Mouse (Mus musculus): ENCODE data around the gene Dbi. TPM values are rescaled to one million over a fixed set of nuclear protein-coding genes. Genes with fewer than 3 reads are reported as not detected.

Dbi gene
- total and polyA plus RNA-seq, 2 experiments from 2014 or later: 540 to 1,809 TPM

DNA sequence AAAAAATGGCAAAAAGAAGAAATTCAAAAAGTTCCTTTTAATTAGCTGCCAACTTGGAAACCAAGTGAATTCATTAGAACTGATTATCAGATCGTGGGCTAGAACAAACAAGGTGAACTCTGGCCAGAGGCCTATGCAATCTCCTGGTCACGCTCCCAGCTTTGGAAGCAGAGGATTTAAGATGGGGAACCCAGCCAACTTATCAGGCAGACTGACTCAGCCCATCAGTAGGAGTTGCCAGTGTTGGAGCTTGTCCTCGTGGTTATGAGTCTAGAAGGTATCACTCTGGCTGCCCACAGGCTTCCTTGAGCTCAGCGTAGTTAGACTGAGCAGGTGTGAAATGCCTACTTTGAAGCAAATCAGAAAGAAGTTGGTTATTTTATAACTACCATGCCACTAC lies 4.0 kb upstream of the Dbi start:
- Histone ChIP-seq H3K36me3 (ENCODE audit: insufficient read depth, low read length) (no peaks in the 10 kb centered on the region), H3K9me3 (ENCODE audit: low read length) (no peaks in the 10 kb centered on the region), H3K4me2 (ENCODE audit: low read depth, low read length, poor library complexity, severe bottlenecking) (no peak overlapping the region), H3K27ac (ENCODE audit: low read depth, low read length) (no peak overlapping the region), H3K4me3 (ENCODE audit: low read depth, low read length) (no peak overlapping the region), H3K9ac (replicated peaks; ENCODE audit: low read length, poor library complexity, severe bottlenecking) (no peak overlapping the region), H3K27me3 (ENCODE audit: insufficient read depth, low read length) (no peaks in the 10 kb centered on the region), H3K4me1 (ENCODE audit: insufficient read depth, low read length) (0 out of 2 replicates have a peak, but pooled peaks cover 3% of the 10 kb centered on the region)
- DNase-seq (ENCODE audit: low spot score): no peak
- WGBS: 76% methylated on average over 4 of the region's 4 CpGs
- no peak for ATAC-seq (ENCODE audit: low FRiP score)
- no peak for TF ChIP-seq CTCF (IDR thresholded peaks at IDR 0.05)

DNA sequence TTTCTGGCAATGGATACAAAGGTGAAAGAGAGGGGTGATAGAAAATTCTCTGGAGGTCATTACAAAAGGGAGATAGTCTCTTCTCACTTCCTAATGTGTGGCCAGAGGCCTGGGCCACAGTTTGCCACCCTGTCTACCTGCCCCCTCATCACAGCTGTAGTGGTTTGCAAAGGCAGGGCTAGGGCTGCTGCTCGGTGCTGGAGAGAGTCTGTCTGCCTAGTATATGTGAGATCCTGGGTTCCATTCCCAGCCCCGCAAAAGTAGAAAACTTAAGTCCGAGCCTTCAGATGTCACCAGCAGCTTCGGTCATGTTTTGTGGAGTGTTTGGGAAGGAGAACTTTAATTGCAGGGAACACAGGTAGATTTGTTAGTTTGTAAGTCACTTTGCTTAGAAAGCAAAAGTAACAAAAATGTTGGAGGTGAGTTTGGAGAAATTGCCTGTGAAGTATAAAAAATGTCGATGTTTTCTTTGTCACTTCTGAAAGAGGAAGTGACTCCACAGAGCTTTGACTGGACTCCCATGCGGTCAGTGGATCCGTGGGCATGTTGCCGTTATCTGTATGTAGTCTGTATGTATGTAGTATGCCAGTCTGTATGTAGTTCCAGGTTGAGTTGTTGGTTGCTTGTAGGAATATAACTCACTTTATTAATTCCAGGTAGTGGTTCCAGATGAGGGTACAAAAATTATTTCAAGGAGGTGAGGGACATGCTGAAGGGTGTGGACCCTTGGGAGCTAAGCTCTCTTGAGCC lies 1.9 kb upstream of the Dbi start:
- Histone ChIP-seq H3K9me3 (ENCODE audit: low read length) (no peaks in the 10 kb centered on the region), H3K4me1 (ENCODE audit: insufficient read depth, low read length) (0 out of 2 replicates have a peak, but pooled peaks cover 8% of the 10 kb centered on the region), H3K27me3 (ENCODE audit: insufficient read depth, low read length) (no peaks in the 10 kb centered on the region), H3K4me2 (ENCODE audit: low read depth, low read length, poor library complexity, severe bottlenecking) (no peak overlapping the region), H3K27ac (ENCODE audit: low read depth, low read length) (no peak overlapping the region), H3K36me3 (ENCODE audit: insufficient read depth, low read length) (no peaks in the 10 kb centered on the region), H3K4me3 (ENCODE audit: low read depth, low read length) (no peak overlapping the region), H3K9ac (replicated peaks; ENCODE audit: low read length, poor library complexity, severe bottlenecking) (no peak overlapping the region)
- ATAC-seq (ENCODE audit: low FRiP score): no peak
- WGBS: 97% methylated on average over 8 of the region's 8 CpGs
- no peak for TF ChIP-seq CTCF (IDR thresholded peaks at IDR 0.05)
- DNase-seq (ENCODE audit: low spot score): no peak

DNA sequence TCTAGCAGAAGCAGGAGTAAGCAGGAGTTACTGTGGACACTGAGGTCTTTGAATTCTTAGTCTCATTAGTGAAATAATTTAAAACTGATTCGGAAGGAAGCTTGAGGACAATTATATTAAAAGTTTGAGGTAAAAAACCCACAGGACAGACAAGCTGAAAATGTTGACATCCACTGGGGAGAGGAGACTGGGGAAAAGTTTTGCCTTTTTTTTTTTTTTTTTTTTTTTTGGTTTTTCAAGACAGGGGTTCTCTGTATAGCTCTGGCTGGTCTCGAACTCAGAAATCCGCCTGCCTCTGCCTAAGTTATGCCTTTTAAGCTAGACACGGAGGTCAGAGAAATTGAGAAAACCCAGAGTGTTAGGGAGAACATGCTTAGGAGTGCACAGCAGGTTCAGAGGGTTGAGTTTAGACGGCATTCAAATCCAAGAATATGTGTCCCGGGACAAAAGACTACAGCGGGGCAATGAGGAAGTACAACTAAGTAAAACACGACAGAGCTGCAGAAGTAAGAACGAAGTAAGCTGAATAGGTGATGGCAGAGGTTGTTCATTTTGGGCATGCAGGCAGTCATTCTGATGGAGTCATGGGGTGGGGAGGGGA lies 1.2 kb upstream of the Dbi start:
- Histone ChIP-seq H3K9me3 (ENCODE audit: low read length) (no peaks in the 10 kb centered on the region), H3K4me3 (ENCODE audit: low read depth, low read length) (peak overlapping the region; percentile 63), H3K27me3 (ENCODE audit: insufficient read depth, low read length) (no peaks in the 10 kb centered on the region), H3K27ac (ENCODE audit: low read depth, low read length) (peak overlapping the region; percentile 82; the same call in 1 of the 2 replicates), H3K4me2 (ENCODE audit: low read depth, low read length, poor library complexity, severe bottlenecking) (peak overlapping the region; percentile 93), H3K4me1 (ENCODE audit: insufficient read depth, low read length) (0 out of 2 replicates have a peak, but pooled peaks cover 8% of the 10 kb centered on the region), H3K9ac (replicated peaks; ENCODE audit: low read length, poor library complexity, severe bottlenecking) (peak overlapping the region; percentile 46; the same call in 1 of the 2 replicates), H3K36me3 (ENCODE audit: insufficient read depth, low read length) (no peaks in the 10 kb centered on the region)
- TF ChIP-seq CTCF (IDR thresholded peaks at IDR 0.05): no peak
- WGBS: 89% methylated on average over 9 of the region's 9 CpGs
- DNase-seq (ENCODE audit: low spot score) (no peak), ATAC-seq (ENCODE audit: low FRiP score) (no peak)

DNA sequence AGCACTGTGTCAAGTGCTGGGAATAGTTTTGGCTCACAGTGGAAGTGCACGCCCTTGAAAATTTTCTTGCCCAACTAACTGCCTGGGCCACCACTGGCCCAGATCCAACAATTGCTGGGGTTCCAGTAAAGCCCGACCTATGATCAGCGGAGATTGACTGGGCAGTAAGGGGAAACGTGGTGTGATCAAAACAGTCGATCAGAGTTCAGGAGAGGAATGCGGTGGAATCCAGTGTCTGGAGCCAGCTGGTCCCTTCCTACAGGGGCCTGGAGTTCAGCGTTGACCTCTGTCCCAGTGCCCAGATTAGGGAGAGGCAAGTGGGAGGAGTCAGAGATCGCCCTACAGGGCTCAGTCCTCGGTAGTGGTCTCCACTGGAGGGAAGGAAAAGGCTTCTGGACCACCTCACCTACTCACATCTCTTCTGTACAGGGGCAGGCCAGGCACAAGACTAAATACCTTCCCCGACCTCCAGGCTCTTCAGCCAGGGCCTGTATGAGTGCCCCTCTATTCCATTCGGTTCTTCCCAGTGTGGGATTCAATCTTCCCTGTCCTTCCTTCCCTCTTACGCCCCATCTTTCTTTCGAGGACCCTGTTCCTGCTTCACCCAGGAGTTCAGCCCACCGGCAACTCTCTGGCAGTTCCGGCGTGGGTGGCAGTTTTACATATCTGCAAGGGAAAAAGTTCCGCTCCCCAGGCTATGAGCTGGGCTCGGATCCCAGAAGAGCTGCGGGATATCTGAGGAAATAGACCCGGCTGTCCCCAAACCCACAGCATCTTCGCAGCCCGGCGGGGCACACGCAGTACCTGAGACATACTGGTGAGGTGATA lies 523 bp downstream of the Dbi start:
- peak overlapping the region; percentile 63 for H3K4me3 ChIP-seq (ENCODE audit: low read depth, low read length)
- no peak for TF ChIP-seq CTCF (IDR thresholded peaks at IDR 0.05)
- WGBS: 3% methylated on average over 24 of the region's 24 CpGs
- H3K4me1 ChIP-seq (ENCODE audit: insufficient read depth, low read length): 0 out of 2 replicates have a peak, but pooled peaks cover 8% of the 10 kb centered on the region
- peak; percentile 30 for DNase-seq (ENCODE audit: low spot score)
- peaks cover 6% of the 10 kb centered on the region; the same call in 1 of the 2 replicates for H3K36me3 ChIP-seq (ENCODE audit: insufficient read depth, low read length)
- H3K9ac ChIP-seq (replicated peaks; ENCODE audit: low read length, poor library complexity, severe bottlenecking): peak overlapping the region; percentile 72
- peak overlapping the region; percentile 93 for H3K4me2 ChIP-seq (ENCODE audit: low read depth, low read length, poor library complexity, severe bottlenecking)
- ATAC-seq (ENCODE audit: low FRiP score): peak; percentile 29; the same call in 1 of the 2 replicates
- H3K27ac ChIP-seq (ENCODE audit: low read depth, low read length): peak overlapping the region; percentile 82
- no peaks in the 10 kb centered on the region for H3K27me3 ChIP-seq (ENCODE audit: insufficient read depth, low read length)
- H3K9me3 ChIP-seq (ENCODE audit: low read length): no peaks in the 10 kb centered on the region

GRCm38 (mm10) chr1:120119389-120119788 lies 1.5 kb downstream of the Dbi start:
- H3K9me3 ChIP-seq (ENCODE audit: low read length): no peaks in the 10 kb centered on the region

More at GRCm38 (mm10) chr1:120119389-120119788, 1.5 kb downstream of the Dbi start:
- Histone ChIP-seq H3K27me3 (ENCODE audit: insufficient read depth, low read length) (no peaks in the 10 kb centered on the region), H3K36me3 (ENCODE audit: insufficient read depth, low read length) (peaks cover 13% of the 10 kb centered on the region), H3K4me2 (ENCODE audit: low read depth, low read length, poor library complexity, severe bottlenecking) (peak overlapping the region; percentile 93), H3K4me3 (ENCODE audit: low read depth, low read length) (peak overlapping the region; percentile 63), H3K4me1 (ENCODE audit: insufficient read depth, low read length) (0 out of 2 replicates have a peak, but pooled peaks cover 8% of the 10 kb centered on the region), H3K9ac (replicated peaks; ENCODE audit: low read length, poor library complexity, severe bottlenecking) (peak overlapping the region; percentile 72; the same call in 1 of the 2 replicates), H3K27ac (ENCODE audit: low read depth, low read length) (peak overlapping the region; percentile 82)
- no peak for ATAC-seq (ENCODE audit: low FRiP score)
- no peak for TF ChIP-seq CTCF (IDR thresholded peaks at IDR 0.05)
- DNase-seq (ENCODE audit: low spot score): no peak
- WGBS: 69% methylated on average over 4 of the region's 4 CpGs

All from midbrain, postnatal 0 days (tissue).